Mouse (Mus musculus): ENCODE measurements around the gene Syap1. TPM values are rescaled to one million over a fixed set of nuclear protein-coding genes. Genes with fewer than 3 reads are reported as not detected.
A peak's percentile ranks its signal among the peaks of the same experiment; 100 is the strongest.
"Not testable (repeated sequence)": the region's sequence is repeated elsewhere in the genome, so short reads cannot be mapped to it uniquely, and the experiment has no call there.

Syap1 gene
- polyA plus RNA-seq (2015; fragmentation: Nextera tagmentation; extraction: Ambion mirVana), result 13.2 and 16.8 TPM in 2 replicates

DNA sequence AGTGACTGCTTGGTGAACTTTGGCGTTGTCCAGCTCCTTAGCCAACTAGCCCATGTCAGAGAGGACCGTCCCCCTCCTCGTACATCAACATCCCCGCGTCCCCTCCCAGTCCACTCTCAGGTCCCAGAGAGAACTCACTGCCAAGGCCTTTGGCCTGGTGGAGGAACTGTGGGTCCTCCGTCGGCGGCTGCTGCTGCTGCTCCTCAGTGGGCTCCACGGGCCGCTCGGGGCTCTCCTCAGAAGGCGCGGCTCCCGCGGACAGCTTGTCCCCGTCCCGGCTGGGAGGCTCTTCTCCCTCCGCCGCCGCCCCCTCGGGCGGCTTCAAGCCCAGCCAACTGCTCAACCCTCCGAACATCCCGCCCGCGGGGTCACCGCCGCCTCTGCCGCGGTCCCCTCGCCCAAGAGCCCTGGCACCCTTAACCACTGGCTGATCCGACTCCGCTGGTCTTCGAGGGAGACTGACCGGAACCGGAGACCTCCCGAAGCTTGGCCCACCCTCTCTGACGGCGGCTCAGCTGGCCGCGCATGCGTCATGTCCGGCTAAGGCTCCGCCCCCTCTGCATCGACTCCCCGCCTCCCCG lies at the start of gene Syap1:
Gene Syap1, minus strand, starts transcription at position 517 of the 581 bp plus-strand sequence.
- ATAC-seq (ENCODE audit: low read depth) (peak; percentile 95), DNase-seq (peak; percentile 77)
- H3K27me3 ChIP-seq, result no peaks in the 10 kb centered on the region
- 13% methylated on average over 40 of the region's 47 CpGs for WGBS (ENCODE audit: insufficient replicate concordance)
- H3K4me3 ChIP-seq (replicated peaks), result peak within 1 kb of the TSS; percentile 76
- peak within 1 kb of the TSS; percentile 82 for H3K9ac ChIP-seq
- H3K27ac ChIP-seq, result peak within 1 kb of the TSS; percentile 63
- H3K4me1 ChIP-seq (replicated peaks), result peaks cover 16% of the 10 kb centered on the region
- no peaks in the 10 kb centered on the region for H3K9me3 ChIP-seq (replicated peaks)
- peak within 1 kb of the TSS; percentile 74 for H3K4me2 ChIP-seq
- H3K36me3 ChIP-seq, result no peaks in the 10 kb centered on the region

DNA sequence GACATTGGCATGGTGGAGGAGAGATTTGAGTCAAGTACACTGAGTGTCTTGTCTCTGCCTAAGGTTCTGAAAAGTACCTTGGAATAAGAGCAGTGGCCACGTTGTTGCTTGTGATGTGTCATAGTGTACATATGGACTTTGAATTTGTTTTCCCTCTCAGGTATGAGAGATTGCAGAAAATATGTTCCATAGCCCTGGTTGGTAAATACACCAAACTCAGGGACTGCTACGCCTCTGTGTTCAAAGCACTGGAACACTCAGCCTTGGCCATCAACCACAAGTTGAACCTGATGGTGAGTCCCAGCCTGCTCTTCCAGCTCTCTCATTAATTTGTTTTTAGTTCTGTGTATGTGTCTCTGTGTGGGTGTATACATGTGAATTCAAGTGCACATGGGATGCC lies 43.2 kb upstream of the Syap1 start:
- H3K4me1 ChIP-seq (replicated peaks), result no peaks in the 10 kb centered on the region
- H3K4me2 ChIP-seq, result no peak overlapping the region
- H3K27ac ChIP-seq, result no peak overlapping the region
- DNase-seq, result no peak
- WGBS (ENCODE audit: insufficient replicate concordance), result 65% methylated on average over 2 of the region's 2 CpGs
- H3K27me3 ChIP-seq, result no peaks in the 10 kb centered on the region
- no peak overlapping the region for H3K9ac ChIP-seq
- peaks cover 9% of the 10 kb centered on the region; the same call in 1 of the 2 replicates for H3K36me3 ChIP-seq
- ATAC-seq (ENCODE audit: low read depth), result no peak
- no peaks in the 10 kb centered on the region for H3K9me3 ChIP-seq (replicated peaks)
- no peak overlapping the region for H3K4me3 ChIP-seq (replicated peaks)

DNA sequence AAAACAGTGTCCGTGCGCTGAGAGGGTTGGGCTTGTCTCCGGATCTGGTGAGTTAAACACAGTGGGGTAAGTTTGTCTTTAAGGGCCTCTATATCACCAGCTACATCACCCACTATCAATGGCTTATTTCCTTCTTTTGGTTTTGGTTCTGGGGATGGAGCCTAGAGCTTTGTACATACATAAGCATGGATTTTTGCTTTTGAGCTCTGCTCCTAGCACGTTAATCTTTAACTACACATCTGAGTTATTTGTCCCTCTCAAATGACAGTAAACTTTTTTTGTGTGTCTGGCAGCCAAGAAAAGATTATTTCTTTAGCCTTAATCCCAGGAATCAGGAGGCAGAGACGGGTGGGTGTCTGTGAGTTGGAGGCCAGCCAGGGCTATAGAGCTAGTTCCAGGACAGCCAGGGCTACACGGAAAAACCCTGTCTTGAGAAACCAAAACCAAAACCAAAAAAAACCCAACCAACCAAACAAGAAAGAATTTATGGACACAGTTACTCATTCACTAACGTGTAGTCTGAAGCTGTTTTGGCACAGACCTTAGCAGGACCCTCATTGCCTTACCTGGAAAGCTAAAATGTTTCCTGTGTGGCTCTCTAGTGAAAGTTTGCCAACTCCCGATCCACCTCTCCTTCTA lies 33.4 kb upstream of the Syap1 start:
- no peaks in the 10 kb centered on the region for H3K4me1 ChIP-seq (replicated peaks)
- ATAC-seq (ENCODE audit: low read depth), result no peak
- H3K9ac ChIP-seq, result no peak overlapping the region
- no peak overlapping the region for H3K27ac ChIP-seq
- H3K27me3 ChIP-seq, result no peaks in the 10 kb centered on the region
- no peak overlapping the region for H3K4me2 ChIP-seq
- no peaks in the 10 kb centered on the region for H3K9me3 ChIP-seq (replicated peaks)
- DNase-seq, result no peak
- WGBS (ENCODE audit: insufficient replicate concordance), result 70% methylated on average over 8 of the region's 8 CpGs
- no peak overlapping the region for H3K4me3 ChIP-seq (replicated peaks)
- no peaks in the 10 kb centered on the region; the same call in 1 of the 2 replicates for H3K36me3 ChIP-seq

DNA sequence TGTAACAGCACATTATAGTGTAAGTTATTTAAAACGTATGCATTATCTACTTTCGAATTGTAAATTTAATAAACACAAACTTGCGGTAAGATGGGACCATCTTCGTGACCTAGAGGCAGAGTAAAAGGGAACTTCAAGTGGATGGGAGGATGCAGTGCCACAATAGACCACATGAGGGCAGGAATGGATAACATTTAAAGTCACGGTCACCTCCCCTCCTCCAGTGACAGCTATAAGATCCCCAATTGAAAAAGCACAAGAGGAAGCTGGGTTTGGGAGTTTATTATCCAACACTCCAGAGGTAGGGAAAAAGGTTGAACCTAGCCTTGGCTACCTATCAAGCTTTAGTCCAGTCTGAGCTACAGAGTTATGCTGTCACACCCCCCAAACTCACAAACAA lies 27.4 kb upstream of the Syap1 start:
- Histone ChIP-seq H3K4me1 (replicated peaks) (no peaks in the 10 kb centered on the region), H3K36me3 (0 out of 2 replicates have a peak, but pooled peaks cover 4% of the 10 kb centered on the region), H3K4me2 (no peak overlapping the region), H3K27me3 (no peaks in the 10 kb centered on the region), H3K9me3 (replicated peaks) (no peaks in the 10 kb centered on the region), H3K4me3 (replicated peaks) (no peak overlapping the region), H3K27ac (no peak overlapping the region), H3K9ac (no peak overlapping the region)
- peak; percentile 17 for DNase-seq
- no peak for ATAC-seq (ENCODE audit: low read depth)
- WGBS (ENCODE audit: insufficient replicate concordance), result 35% methylated on average over 5 of the region's 5 CpGs

DNA sequence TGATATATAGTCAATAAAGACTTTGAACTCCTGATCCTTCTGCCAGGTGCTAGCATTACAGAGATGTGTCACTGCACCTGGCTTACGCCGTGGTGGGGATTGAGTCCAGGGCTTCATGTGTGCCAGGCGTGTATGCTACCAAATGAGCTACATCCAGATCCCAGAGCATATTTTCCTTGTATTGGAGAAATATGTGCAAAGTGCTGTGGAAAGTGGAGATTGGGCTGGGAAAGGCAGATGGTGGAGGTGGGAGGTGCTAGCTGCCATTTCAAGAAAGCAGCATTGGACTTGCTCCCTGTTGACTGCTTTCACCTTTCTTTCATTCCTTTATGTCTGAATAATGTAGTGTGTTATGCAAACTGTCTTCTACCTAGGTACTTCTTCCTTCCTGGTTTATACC lies 25.4 kb upstream of the Syap1 start:
- no peaks in the 10 kb centered on the region for H3K9me3 ChIP-seq (replicated peaks)
- WGBS (ENCODE audit: insufficient replicate concordance), result 86% methylated on average over 3 of the region's 3 CpGs
- ATAC-seq (ENCODE audit: low read depth) (no peak), DNase-seq (no peak)
- no peak overlapping the region for H3K4me2 ChIP-seq
- H3K27me3 ChIP-seq, result no peaks in the 10 kb centered on the region
- no peaks in the 10 kb centered on the region for H3K4me1 ChIP-seq (replicated peaks)
- 0 out of 2 replicates have a peak, but pooled peaks cover 5% of the 10 kb centered on the region for H3K36me3 ChIP-seq
- no peak overlapping the region for H3K9ac ChIP-seq
- H3K27ac ChIP-seq, result no peak overlapping the region
- H3K4me3 ChIP-seq (replicated peaks), result no peak overlapping the region

DNA sequence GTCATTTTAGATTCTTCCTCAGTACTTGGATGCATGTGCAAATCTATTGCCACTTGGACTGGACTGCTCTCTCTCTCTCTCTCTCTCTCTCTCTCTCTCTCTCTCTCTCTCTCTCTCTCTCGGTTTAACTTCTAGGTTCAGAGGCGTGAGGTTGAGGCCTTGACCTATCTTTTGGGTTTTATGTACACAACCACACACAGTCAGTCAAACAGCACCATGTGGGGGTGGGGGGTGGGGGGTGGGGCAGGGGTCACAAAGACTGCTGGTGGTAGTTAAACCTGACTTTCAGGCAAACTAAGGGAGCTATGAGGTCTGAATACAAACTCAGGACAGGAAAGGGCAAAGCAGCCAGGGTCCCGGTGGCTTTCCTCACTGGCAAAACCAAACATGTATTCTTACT lies 19.3 kb upstream of the Syap1 start:
- peak; percentile 58; the same call in 1 of the 2 replicates for ATAC-seq (ENCODE audit: low read depth)
- H3K27me3 ChIP-seq, result no peaks in the 10 kb centered on the region
- 73% methylated on average over 3 of the region's 3 CpGs for WGBS (ENCODE audit: insufficient replicate concordance)

DNA sequence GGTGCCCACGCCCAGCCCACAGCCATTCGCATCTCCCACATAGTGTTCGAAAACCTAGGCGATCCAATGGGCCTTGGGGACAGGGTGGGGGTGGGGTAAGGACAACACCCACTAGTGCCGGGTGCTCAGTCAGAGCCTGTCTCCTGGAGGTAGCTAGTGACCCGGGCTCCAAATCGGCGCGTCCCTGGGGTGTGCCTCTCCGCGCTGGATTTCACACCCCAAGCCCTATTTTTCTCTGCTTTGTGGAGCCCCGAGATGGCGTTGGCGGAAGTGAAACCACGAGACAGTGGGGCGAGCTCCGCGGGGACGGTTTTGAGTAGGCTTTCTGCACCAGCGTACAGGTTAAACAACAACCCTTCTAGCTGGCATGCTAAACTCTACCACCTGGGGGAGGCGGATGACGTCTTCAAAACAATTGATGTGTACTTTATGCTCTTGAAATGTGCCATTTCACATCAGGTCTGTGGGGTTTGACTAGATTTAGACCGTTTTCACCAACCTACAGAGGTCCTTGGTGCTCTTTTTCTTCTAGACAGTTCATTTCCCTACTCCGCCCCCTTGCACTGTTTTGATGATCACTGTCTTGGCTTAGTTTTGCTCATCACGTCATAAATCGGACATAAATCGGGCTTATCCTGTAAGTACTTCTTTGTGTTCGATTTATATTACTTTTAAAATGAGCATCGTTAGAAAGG lies 13.9 kb upstream of the Syap1 start:
- ATAC-seq (ENCODE audit: low read depth) (peak; percentile 81), DNase-seq (no peak)
- peak overlapping the region; percentile 79 for H3K4me2 ChIP-seq
- peak overlapping the region; percentile 65 for H3K9ac ChIP-seq
- peak overlapping the region; percentile 70 for H3K27ac ChIP-seq
- 21% methylated on average over 29 of the region's 29 CpGs for WGBS (ENCODE audit: insufficient replicate concordance)
- no peaks in the 10 kb centered on the region for H3K36me3 ChIP-seq
- no peaks in the 10 kb centered on the region for H3K27me3 ChIP-seq
- H3K4me3 ChIP-seq (replicated peaks), result peak overlapping the region; percentile 61
- no peaks in the 10 kb centered on the region for H3K9me3 ChIP-seq (replicated peaks)
- peaks cover 8% of the 10 kb centered on the region for H3K4me1 ChIP-seq (replicated peaks)

More for the DNA sequence above, 19.3 kb upstream of the Syap1 start:
- Histone ChIP-seq H3K4me2 (no peak overlapping the region), H3K27ac (0 out of 2 replicates have a peak overlapping the region, but pooled peaks have one; percentile 29), H3K9me3 (replicated peaks) (no peaks in the 10 kb centered on the region), H3K4me1 (replicated peaks) (0 out of 2 replicates have a peak, but pooled peaks cover 3% of the 10 kb centered on the region), H3K36me3 (0 out of 2 replicates have a peak, but pooled peaks cover 3% of the 10 kb centered on the region), H3K9ac (no peak overlapping the region), H3K4me3 (replicated peaks) (no peak overlapping the region)
- no peak for DNase-seq

DNA sequence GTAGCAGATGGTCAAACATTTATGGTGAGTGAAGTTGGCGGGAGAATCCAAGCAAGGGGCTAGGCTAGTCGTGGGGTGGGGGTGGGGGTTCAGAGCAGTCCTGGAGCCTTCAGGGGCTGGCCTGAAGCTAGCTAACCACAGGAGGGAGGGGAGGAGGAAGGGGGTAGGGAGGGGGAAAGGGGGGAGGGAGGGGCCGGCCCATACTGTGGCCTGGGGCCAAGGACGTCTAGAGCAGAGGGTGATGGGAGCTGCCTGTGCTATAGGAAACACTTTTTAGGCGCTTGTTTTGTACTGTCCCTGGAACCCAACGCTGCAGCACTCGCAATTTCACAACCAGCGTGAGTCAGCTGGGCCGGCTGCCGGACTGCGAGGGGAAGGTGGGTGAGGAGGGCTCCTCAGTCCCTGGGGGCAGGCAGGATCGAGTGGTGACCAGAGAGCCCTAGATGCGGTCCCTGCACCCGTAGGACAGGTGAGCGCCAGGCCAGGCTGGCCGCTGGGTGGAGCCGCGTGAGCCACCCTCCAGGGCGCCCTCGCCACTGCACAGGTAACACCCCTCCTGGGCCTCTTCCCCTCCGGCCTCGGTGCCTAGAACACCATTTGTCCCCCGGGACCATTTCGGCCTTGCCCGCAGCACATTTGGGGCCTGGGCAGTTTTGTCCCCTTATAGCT lies 13.3 kb upstream of the Syap1 start:
- H3K27me3 ChIP-seq, result no peaks in the 10 kb centered on the region
- peak overlapping the region; percentile 65 for H3K9ac ChIP-seq
- H3K4me1 ChIP-seq (replicated peaks), result peaks cover 8% of the 10 kb centered on the region
- peak; percentile 84 for ATAC-seq (ENCODE audit: low read depth)
- no peaks in the 10 kb centered on the region for H3K9me3 ChIP-seq (replicated peaks)
- DNase-seq, result peak; percentile 32
- H3K36me3 ChIP-seq, result no peaks in the 10 kb centered on the region
- peak overlapping the region; percentile 61 for H3K4me3 ChIP-seq (replicated peaks)
- peak overlapping the region; percentile 79 for H3K4me2 ChIP-seq
- H3K27ac ChIP-seq, result peak overlapping the region; percentile 70
- 20% methylated on average over 24 of the region's 25 CpGs for WGBS (ENCODE audit: insufficient replicate concordance)

DNA sequence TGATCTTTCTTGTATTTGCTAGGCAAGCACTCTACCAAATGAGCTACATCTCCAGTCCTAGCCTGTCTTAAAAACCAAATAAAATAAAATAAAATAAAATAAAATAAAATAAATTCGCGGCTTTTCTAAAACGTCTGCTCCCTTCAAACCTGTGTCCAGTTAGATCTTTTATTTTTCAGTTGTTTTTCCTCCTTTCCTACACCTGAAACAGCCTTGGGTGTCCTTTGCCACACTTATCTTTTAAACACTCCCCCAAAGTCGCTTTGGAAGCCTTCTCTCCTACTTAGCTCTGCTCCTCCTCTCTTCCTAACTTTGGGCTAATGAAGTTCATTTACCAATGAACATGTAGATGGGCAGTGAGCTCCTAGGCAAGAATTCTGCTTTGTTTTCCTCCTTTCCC lies 12.7 kb upstream of the Syap1 start, which contains the start of gene Ctps2:
Gene Ctps2, plus strand, starts transcription at position 301 of the 400 bp plus-strand sequence.
- no peak for ATAC-seq (ENCODE audit: low read depth)
- WGBS (ENCODE audit: insufficient replicate concordance), result 18% methylated on average over 4 of the region's 4 CpGs
- DNase-seq, result no peak
- no peaks in the 10 kb centered on the region for H3K27me3 ChIP-seq
- H3K4me1 ChIP-seq (replicated peaks), result peaks cover 8% of the 10 kb centered on the region
- no peaks in the 10 kb centered on the region for H3K9me3 ChIP-seq (replicated peaks)
- H3K4me3 ChIP-seq (replicated peaks), result peak within 1 kb of the TSS; percentile 61
- H3K9ac ChIP-seq, result peak within 1 kb of the TSS; percentile 65
- no peaks in the 10 kb centered on the region for H3K36me3 ChIP-seq
- peak within 1 kb of the TSS; percentile 79 for H3K4me2 ChIP-seq
- H3K27ac ChIP-seq, result peak within 1 kb of the TSS; percentile 70

DNA sequence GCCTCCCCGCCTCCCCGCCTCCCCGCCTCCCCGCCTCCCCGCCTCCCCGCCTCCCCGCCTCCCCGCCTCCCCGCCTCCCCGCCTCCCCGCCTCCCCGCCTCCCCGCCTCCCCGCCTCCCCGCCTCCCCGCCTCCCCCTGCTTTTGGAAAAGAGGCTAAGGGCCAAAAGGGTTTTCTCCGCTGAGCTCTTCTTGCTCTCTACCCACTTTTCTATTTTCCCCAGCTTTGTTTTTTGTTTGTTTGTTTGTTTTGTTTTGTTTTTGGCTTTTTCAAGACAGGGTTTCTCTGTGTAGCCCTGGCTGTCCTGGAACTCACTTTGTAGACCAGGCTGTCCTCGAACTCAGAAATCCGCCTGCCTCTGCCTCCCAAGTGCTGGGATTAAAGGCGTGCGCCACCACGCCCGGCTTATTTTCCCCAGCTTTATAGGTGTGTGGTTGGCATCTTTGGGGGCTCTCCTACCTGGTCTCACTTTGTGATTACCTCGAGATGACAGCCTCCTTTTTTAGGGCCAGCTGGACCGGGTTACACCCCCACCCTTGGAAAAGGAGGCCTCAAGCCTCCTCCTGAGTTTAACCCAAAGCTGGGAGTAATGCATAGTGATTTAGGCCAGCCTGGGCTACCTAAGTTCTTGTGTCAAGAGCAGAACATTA lies 452 bp upstream of the Syap1 start:
- not testable (repeated sequence) for H3K9ac ChIP-seq; DNase-seq; H3K4me3 ChIP-seq (replicated peaks); ATAC-seq (ENCODE audit: low read depth); H3K9me3 ChIP-seq (replicated peaks); H3K27ac ChIP-seq; H3K36me3 ChIP-seq; H3K27me3 ChIP-seq
- peak overlapping the region; percentile 26; the same call in 1 of the 2 replicates for H3K4me2 ChIP-seq
- peaks cover 16% of the 10 kb centered on the region for H3K4me1 ChIP-seq (replicated peaks)
- WGBS (ENCODE audit: insufficient replicate concordance), result 53% methylated on average over 9 of the region's 25 CpGs

All from liver, embryonic 13.5 days (tissue).